Mouse (Mus musculus) brain, embryonic 14.5 days (tissue): ENCODE results near the gene Tyk2.

ENCODE experiments used
- CTCF ChIP-seq: fragments of 200-500 bp; IDR thresholded peaks from 2 replicates; pipeline ENCODE4 v1.5.1; 2012; ENCODE audit warnings: inconsistent platforms, mild to moderate bottlenecking, moderate library complexity, borderline replicate concordance; ENCODE audit not compliant: insufficient read depth, insufficient read length; ENCODE audit errors: extremely low read depth
- POLR2A ChIP-seq: fragments of 200-500 bp; IDR thresholded peaks from 2 replicates; pipeline ENCODE4 v1.6.1; 2012; ENCODE audit warnings: mild to moderate bottlenecking, inconsistent platforms, borderline replicate concordance; ENCODE audit not compliant: poor library complexity, insufficient read depth, insufficient read length, severe bottlenecking; ENCODE audit errors: extremely low read depth

- TF ChIP-seq POLR2A, result no peak
- peak; percentile 44; the same call in 1 of the 2 replicates for TF ChIP-seq CTCF
Observed at GRCm38 (mm10) chr9:21165952-21166451, 35.0 kb upstream of the Tyk2 start.
